Mouse (Mus musculus) ES-Bruce4 (cell line): ENCODE measurements around the gene Cfap61. TPM values are rescaled to one million over a fixed set of nuclear protein-coding genes. Genes with fewer than 3 reads are reported as not detected.

Experiments
- H3K27ac ChIP-seq: 2 replicates; pipeline ENCODE4 v1.5.1; 2012; ENCODE audit warnings: low read length, inconsistent platforms; ENCODE audit not compliant: insufficient read depth
- H3K27me3 ChIP-seq: 2 replicates; pipeline ENCODE4 v1.6.1; 2012; ENCODE audit warnings: mild to moderate bottlenecking, low read length, inconsistent platforms; ENCODE audit not compliant: control insufficient read depth, poor library complexity, insufficient read depth, severe bottlenecking
- H3K36me3 ChIP-seq: 2 replicates; pipeline ENCODE4 v1.6.1; 2012; ENCODE audit warnings: inconsistent platforms, mild to moderate bottlenecking, low read length, moderate library complexity; ENCODE audit not compliant: control insufficient read depth, poor library complexity, insufficient read depth, severe bottlenecking
- H3K4me1 ChIP-seq: one replicate; pipeline ENCODE4 v1.8.1; 2011; ENCODE audit warnings: low read length; ENCODE audit not compliant: control insufficient read depth, insufficient read depth
- H3K4me3 ChIP-seq: 2 replicates; pipeline ENCODE4 v1.5.1; 2011; ENCODE audit warnings: low read depth, mild to moderate bottlenecking, low read length
- H3K9ac ChIP-seq: 2 replicates; pipeline ENCODE4 v1.6.1; 2012; ENCODE audit warnings: low read depth, mild to moderate bottlenecking, inconsistent platforms; ENCODE audit not compliant: poor library complexity, severe bottlenecking
- H3K9me3 ChIP-seq: replicated peaks from 2 replicates; pipeline ENCODE4 v1.6.1; 2012; ENCODE audit warnings: mild to moderate bottlenecking, low read length, inconsistent platforms; ENCODE audit not compliant: control insufficient read depth, poor library complexity, insufficient read depth, severe bottlenecking
- CTCF ChIP-seq: IDR thresholded peaks from one replicate; pipeline ENCODE4 v1.8.1; 2011; ENCODE audit warnings: low read depth, low read length
- EP300 ChIP-seq: IDR thresholded peaks from 2 replicates; pipeline ENCODE4 v1.6.1; 2011; ENCODE audit warnings: low read depth, low read length; ENCODE audit not compliant: insufficient read depth
- POLR2A ChIP-seq: IDR thresholded peaks from one replicate; pipeline ENCODE4 v1.8.1; 2011; ENCODE audit warnings: low read length; ENCODE audit not compliant: insufficient read depth
- polyA plus RNA-seq: library from polyadenylated mRNA; stranded (reverse); fragments of >200 nt; gene quantifications from 2 replicates; pipeline ENCODE4 v1.2.4, GENCODE M21; 2011; ENCODE audit warnings: low read depth; ENCODE audit not compliant: missing spikeins, insufficient read depth, insufficient read length

Gene Cfap61
- polyA plus RNA-seq, 1 experiment: 2.4 TPM

DNA sequence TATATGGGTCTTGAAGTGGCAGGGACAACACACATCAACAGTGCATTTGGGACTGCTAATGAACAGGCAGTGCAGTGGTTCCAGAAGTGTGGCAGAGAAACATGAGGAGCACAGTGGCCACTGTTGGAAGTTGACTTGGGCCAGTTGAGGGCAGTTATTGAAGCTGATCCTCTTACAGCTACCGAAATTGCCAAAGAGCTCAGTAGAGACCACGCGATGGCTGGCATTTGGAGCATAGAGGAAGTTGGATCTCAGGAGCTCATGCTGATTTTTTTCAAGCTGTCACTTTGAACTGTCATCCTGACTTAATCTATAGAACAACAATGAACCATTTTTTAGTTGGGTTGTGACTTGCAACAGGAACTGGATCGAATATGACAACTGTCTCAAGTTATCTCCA is 145.7 kb downstream of the Cfap61 start:
- no peaks in the 10 kb centered on the region; the same call in 1 of the 2 replicates for H3K9me3 ChIP-seq
- no peak overlapping the region for H3K4me3 ChIP-seq
- H3K27ac ChIP-seq: no peak overlapping the region
- peaks cover 2% of the 10 kb centered on the region for H3K4me1 ChIP-seq
- no peak overlapping the region for H3K9ac ChIP-seq
- TF ChIP-seq CTCF (no peak), EP300 (no peak), POLR2A (no peak)
- H3K27me3 ChIP-seq: no peaks in the 10 kb centered on the region
- H3K36me3 ChIP-seq: no peaks in the 10 kb centered on the region

GRCm38 (mm10) chr2:146083326-146083871 is 148.8 kb downstream of the Cfap61 start:
- Histone ChIP-seq H3K36me3 (no peaks in the 10 kb centered on the region), H3K9ac (no peak overlapping the region), H3K27me3 (no peaks in the 10 kb centered on the region), H3K4me3 (no peak overlapping the region), H3K9me3 (no peaks in the 10 kb centered on the region), H3K27ac (no peak overlapping the region), H3K4me1 (peaks cover 2% of the 10 kb centered on the region)
- no peak for TF ChIP-seq POLR2A
- no peak for TF ChIP-seq CTCF
- no peak for TF ChIP-seq EP300

DNA sequence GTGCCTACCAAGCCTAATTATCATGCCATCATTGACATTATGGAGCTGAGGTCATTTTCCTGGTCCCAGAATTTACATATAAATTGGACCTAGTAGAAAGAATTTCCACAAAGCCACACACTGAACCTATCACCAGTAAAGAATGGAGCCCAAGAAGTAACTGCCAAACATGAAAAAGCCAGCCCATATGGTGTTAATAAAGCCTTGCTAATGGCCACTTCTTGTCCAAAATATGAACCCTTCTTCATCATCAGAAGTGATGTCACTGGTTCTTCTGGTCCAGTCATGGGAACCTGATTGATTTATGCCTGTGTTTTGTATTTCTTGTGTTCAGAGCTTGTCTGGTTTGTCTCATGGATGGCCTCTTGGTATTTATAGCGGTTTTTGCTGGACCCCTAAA is 152.8 kb downstream of the Cfap61 start:
- Histone ChIP-seq H3K9ac (no peak overlapping the region), H3K36me3 (no peaks in the 10 kb centered on the region), H3K4me3 (no peak overlapping the region), H3K27ac (no peak overlapping the region), H3K9me3 (no peaks in the 10 kb centered on the region), H3K27me3 (no peaks in the 10 kb centered on the region), H3K4me1 (peaks cover 2% of the 10 kb centered on the region)
- TF ChIP-seq EP300 (no peak), CTCF (no peak), POLR2A (no peak)

DNA sequence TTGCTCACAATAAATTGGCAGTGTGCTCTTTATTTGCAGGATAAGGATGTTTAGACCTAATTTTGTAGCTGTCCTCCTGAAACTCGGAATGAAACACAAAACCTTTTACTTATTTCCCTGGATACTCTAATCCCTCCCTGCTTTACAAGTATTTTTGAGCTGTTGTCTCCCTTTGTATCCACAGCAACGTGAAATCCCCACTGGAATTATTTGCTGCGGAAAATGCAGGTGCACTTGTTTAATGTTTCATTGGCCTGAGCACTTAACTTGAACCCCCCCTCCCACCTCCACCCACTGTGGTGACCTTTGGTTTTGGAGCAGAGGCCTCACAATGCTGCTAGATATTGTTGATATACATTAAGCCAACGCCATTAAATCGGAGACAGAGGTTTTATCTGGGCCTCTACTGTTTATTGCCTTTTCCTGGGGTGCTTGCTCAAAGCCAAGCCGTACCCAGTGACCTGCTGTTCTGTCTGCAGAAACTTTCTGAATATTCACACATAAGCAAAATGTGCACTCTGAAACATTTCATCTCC is 154.6 kb downstream of the Cfap61 start:
- H3K4me3 ChIP-seq: no peak overlapping the region
- no peaks in the 10 kb centered on the region for H3K9me3 ChIP-seq
- no peak overlapping the region for H3K9ac ChIP-seq
- H3K4me1 ChIP-seq: peaks cover 1% of the 10 kb centered on the region
- TF ChIP-seq CTCF (no peak), POLR2A (no peak), EP300 (no peak)
- no peak overlapping the region for H3K27ac ChIP-seq
- no peaks in the 10 kb centered on the region for H3K27me3 ChIP-seq
- H3K36me3 ChIP-seq: no peaks in the 10 kb centered on the region

GRCm38 (mm10) chr2:146097532-146097931 is 162.9 kb downstream of the Cfap61 start:
- Histone ChIP-seq H3K27me3 (no peaks in the 10 kb centered on the region), H3K9ac (no peak overlapping the region)

GRCm38 (mm10) chr2:146098853-146099717 is 164.5 kb downstream of the Cfap61 start:
- no peak overlapping the region for H3K4me3 ChIP-seq
- no peaks in the 10 kb centered on the region for H3K36me3 ChIP-seq
- H3K4me1 ChIP-seq: no peaks in the 10 kb centered on the region
- TF ChIP-seq POLR2A (no peak), CTCF (no peak), EP300 (no peak)
- H3K27ac ChIP-seq: no peak overlapping the region
- no peaks in the 10 kb centered on the region for H3K9me3 ChIP-seq
- no peak overlapping the region for H3K9ac ChIP-seq
- no peaks in the 10 kb centered on the region for H3K27me3 ChIP-seq

More at GRCm38 (mm10) chr2:146097532-146097931, 162.9 kb downstream of the Cfap61 start:
- H3K4me3 ChIP-seq: no peak overlapping the region
- H3K9me3 ChIP-seq: no peaks in the 10 kb centered on the region
- no peaks in the 10 kb centered on the region for H3K4me1 ChIP-seq
- H3K36me3 ChIP-seq: no peaks in the 10 kb centered on the region
- TF ChIP-seq EP300 (no peak), POLR2A (no peak), CTCF (no peak)
- no peak overlapping the region for H3K27ac ChIP-seq
